Mouse (Mus musculus) G1E (cell line): ENCODE data around the gene Olfr354.

ENCODE experiments used
- CTCF ChIP-seq: IDR thresholded peaks from 2 replicates; pipeline ENCODE4 v1.5.1; 2012; ENCODE audit warnings: low read depth, low read length, inconsistent platforms, mixed read lengths
- GATA1 ChIP-seq: IDR thresholded peaks from 2 replicates; pipeline ENCODE4 v1.6.1; 2012; ENCODE audit warnings: borderline replicate concordance, low read length, inconsistent platforms, mixed read lengths
- POLR2AphosphoS5 ChIP-seq: IDR thresholded peaks from 2 replicates; pipeline ENCODE4 v1.6.1; 2012; ENCODE audit warnings: low read depth, low read length, inconsistent platforms; ENCODE audit not compliant: insufficient replicate concordance
- TAL1 ChIP-seq: conservative IDR thresholded peaks from 2 replicates; pipeline ENCODE4 v1.6.1; 2012; ENCODE audit warnings: low read depth, low read length, inconsistent platforms, mixed read lengths

DNA sequence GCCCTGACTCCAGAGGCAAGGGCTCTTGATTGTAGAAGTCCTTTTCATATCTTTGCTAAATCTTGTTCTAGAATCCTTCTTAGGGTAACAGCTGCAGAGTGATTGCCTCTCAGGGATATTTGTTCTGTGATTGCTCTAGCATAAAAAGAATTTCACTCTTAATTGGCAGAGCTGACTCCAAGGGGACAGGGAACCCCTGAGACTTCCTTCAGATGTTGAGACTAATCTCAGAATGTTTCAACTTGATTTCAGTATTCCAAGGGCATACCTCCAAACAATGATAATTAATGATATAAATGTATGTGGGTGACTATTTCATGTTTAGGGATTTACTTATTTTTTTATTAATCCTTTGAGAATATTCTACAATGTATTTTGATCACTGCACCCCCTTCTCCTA lies 23.3 kb downstream of the Olfr354 start, which contains the start of gene Olfr355:
- TF ChIP-seq TAL1, result no peak
- TF ChIP-seq CTCF, result no peak
- no peak for TF ChIP-seq GATA1
- TF ChIP-seq POLR2AphosphoS5, result no peak
